Mouse (Mus musculus): ENCODE results near the gene Lax1. TPM values are rescaled to one million over a fixed set of nuclear protein-coding genes. Genes with fewer than 3 reads are reported as not detected.
"Not testable (repeated sequence)": the region's sequence is repeated elsewhere in the genome, so short reads cannot be mapped to it uniquely, and the experiment has no call there.

Gene Lax1
- total RNA-seq (2021), result under 1 TPM; 0.19 to 0.51 TPM
- long read RNA-seq, experiment 1, result 0 reads
- long read RNA-seq, experiment 2, result 0 reads

DNA sequence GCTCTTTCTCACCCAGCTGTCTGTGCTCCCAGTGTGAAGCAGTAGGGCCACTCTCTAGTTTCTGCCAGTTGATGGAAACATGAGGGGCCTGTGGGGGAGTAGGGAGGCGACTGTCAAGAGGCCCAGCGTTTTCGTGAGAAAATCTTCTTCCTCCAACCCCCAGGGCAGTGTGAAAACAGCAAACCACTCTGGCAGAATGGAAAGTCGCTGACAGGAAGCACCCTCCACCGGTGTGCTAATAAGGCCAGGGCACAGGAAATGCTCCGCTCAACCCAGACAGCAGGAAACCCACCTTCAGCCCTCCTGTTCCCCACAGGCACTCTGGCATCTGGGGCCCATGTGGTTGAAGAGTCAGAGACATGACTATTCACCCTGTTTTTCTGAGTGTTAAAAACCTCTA is at the start of gene Lax1:
Gene Lax1 (minus strand): TSS at position 212 of the 400 bp plus-strand sequence.
- DNase-seq, result no peak
- intact Hi-C loops (cut with DNase I), result no loop called here

DNA sequence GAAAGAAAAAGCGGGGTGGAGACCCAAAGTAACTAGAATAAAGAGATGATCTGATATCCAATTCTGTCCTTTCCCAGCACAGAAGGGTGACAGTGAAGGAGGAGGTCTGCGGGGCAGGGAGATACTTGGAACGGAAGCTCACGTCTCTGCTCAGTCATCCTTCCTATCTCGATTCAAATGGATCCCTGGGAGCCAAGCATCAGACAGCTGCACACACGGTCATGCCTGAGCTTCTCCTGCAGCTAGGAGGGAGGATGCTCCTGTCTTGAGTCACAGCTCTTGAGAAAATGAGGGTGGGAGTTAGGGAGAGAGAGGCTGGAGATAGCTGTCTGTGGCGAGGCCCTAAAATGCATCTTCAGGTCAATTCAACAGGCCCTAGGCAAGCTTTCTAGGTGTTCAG is 46.8 kb upstream of the Lax1 start:
- DNase-seq, result no peak

DNA sequence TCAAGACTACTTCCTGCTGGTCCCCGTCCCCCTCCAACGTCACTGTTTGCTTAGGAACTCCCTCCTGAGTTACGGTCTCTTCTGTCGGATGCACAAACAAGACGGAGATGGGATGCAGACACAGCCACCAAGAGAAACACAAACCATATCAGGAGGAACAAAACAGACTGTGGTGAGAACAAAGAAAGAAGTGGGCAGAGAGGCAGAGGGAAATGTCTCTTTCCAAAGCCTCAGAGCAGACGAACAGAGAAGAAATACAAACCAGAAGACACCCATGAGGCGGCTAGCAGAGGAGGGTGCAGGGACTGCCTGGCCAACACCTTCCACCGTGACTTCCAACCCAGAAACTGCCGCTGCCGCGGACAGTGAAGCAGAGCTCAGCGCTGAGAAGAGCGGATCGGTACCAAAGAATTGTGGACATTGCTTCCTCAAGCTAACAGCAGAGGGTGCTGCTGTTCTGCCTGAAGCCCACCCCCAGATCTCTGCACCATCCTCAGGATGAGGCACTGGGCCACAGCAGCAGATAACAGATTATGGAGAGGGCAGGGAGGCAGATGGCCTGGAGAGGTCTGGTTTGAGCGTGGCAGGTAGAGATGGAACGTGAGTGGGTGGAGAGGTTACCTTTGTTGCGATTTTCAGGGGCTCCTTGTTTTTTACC is 46.2 kb upstream of the Lax1 start:
- intact Hi-C loops (cut with DNase I), result loop anchor here (1.0 to 5.0 kb wide), 4 partner anchors 65 to 371 kb away; partner anchors contain the start of gene Atp2b4
- DNase-seq, result peak; percentile 64 to 75

More for the DNA sequence above, 46.8 kb upstream of the Lax1 start:
- intact Hi-C loops (cut with DNase I), result loop anchor here (1.0 to 5.0 kb wide), 4 partner anchors 64 to 371 kb away; partner anchors contain the start of gene Atp2b4

DNA sequence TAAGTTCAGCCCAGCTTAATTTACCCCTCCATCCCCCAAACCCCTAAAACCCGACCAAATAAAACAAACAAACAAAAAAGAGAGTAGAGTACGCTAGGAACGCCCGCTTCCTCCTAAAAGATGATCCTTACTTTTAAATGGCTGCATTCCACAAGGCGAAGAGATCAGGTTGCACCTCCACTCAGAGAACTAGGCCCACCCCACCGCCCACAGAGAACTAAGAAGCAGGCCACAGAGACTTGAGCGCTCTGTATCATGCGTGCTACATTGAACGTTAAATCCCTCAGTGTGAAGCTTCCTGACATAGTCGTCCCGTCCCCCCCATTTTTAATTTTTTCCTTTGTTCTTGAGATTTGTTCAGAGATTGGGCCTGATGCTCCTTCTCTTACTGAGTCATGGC is 42.9 kb upstream of the Lax1 start:
- intact Hi-C loops (cut with DNase I), result no loop called here

DNA sequence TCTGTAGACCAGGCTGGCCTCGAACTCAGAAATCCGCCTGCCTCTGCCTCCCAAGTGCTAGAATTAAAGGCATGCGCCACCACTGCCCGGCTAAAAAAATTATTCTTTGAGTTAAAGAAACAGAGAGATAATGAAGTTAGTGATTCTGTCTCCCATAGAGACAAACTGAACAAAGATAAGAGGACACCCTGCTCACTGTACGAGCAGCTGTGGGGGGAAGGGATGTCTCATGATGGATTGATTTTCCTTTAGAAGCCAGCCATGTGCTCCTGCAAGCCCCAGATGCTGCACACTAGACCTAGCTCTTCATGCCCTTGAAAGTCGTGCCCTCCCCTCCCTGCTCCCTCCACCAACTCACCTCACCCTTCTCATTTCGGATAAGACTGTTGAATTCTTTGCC is 38.4 kb upstream of the Lax1 start:
- no peak for DNase-seq
- intact Hi-C loops (cut with DNase I), result no loop called here

More for the DNA sequence above, 42.9 kb upstream of the Lax1 start:
- DNase-seq, result no peak

DNA sequence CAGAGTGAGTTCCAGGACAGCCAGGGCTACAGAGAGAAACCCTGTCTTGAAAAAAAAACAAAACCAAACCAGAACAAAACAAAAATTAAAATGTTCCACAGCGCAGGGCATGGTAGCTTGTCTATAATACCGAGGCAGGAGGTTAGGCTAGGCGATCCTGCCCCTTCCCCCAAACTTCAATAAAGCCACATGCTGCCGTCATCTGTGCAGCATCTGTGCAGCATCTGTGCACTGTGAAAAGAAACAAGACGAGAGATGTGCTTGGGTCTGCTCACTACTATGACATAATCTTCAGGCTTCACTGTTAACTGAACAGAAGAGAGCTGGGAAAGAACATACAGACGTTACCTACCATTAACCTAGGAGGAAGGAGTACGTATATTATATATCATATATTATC is 30.4 kb upstream of the Lax1 start:
- no peak for DNase-seq
- intact Hi-C loops (cut with DNase I), result no loop called here

DNA sequence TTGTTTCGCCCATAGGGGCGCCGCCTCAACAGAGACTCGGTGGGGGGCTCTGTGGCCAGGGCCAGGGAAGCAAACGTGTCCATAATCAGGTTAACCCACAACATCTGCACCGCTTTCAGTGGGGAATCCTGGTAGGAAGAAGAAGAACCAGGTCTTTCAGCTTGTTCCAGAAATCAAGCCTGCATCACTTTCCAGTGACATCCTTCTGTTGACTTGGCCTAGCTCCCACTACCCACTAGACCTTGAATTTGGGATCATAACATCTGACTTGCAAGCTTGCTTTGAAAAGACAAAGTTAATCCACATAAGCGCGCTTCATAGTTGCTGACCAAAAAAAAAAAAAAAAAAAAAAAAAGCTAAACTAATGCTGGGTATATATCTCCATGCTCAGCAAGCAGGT is 28.9 kb upstream of the Lax1 start:
- intact Hi-C loops (cut with DNase I), result loop anchor here (5.0 kb wide), 1 partner anchor 86 kb away; no protein-coding TSS in a partner anchor
- no peak for DNase-seq

DNA sequence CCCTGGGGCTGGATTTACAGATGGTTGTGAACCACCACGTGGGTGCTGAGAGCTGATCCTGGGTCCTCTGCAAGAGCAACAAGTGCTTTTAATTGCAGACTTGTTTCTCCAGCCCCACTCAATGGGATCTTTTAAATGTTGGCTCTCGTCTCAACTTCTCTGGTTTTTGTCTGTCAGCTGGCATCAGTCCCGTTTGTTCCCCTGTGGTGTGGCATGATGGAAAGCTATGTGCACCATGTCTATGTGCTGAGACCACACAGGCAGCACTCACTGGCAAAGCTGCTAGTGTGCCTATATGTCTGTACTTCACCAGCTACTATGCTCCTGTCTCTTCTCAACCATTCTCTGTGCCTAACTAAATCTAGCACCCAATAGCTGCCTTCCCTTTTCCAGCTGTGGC is 28.4 kb upstream of the Lax1 start:
- intact Hi-C loops (cut with DNase I), result loop anchor here (5.0 kb wide), 1 partner anchor 86 kb away; no protein-coding TSS in a partner anchor
- DNase-seq, result no peak

DNA sequence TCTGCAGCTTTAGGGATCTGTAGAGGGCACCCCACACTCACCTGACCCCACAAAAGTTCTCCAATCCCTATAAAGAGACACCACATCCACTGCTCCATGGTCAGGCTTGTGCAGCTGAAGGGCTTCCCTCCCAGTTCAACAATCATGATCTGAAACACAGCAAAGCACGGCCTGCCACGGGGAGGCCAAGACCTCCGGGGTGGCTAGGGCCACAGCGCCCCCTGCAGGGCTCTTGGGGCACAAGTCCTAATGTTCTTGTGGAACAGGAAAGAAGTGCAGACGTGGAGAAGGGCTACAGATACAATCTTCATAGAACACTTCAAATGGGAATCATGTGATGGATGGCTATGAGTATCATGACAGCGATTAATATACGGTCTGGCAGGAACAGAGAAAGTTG is 26.6 kb upstream of the Lax1 start:
- intact Hi-C loops (cut with DNase I), result loop anchor here (5.0 kb wide), 1 partner anchor 84 kb away; no protein-coding TSS in a partner anchor
- peak; percentile 55 to 74 for DNase-seq

DNA sequence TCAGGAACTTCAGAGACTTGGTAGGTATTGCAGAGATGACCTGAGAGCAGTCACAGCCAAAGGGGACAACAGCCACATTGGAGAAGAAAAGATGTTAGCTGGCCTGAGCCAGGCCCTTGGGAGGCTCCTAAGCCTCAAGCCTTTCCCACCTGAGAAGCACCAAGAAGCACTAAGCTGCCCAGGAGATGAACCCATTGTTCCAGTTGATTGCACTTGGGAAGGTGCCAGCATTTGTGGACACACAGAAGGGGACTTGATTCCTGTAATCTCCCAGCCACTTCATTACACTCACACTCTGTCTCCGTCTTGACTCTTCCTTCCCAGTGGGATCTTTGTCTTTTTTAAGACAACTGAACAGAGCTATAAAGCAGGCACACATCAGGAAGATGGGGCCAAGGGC is 25.3 kb upstream of the Lax1 start:
- intact Hi-C loops (cut with DNase I), result loop anchor here (5.0 kb wide), 1 partner anchor 83 kb away; no protein-coding TSS in a partner anchor
- no peak for DNase-seq

DNA sequence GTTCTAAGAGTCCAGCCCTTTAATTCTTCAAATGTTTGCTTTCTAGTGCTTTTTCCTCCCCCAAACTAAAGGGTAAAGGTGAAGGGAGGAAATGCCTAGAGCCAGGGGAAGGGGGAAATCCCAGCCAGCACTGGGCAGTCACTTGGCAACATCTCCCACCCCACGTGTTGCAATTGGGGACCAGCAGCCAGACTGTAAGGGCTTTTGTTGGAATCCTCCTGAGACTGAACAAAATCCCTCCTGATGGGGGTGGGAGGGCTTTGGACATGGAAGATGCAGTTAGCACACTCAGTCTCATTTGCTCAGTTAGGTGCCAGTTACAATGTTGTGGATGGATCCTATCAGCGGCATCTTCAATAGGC is 23.1 kb upstream of the Lax1 start:
- no peak for DNase-seq
- intact Hi-C loops (cut with DNase I), result loop anchor here (5.0 kb wide), 1 partner anchor 71 kb away; no protein-coding TSS in a partner anchor

DNA sequence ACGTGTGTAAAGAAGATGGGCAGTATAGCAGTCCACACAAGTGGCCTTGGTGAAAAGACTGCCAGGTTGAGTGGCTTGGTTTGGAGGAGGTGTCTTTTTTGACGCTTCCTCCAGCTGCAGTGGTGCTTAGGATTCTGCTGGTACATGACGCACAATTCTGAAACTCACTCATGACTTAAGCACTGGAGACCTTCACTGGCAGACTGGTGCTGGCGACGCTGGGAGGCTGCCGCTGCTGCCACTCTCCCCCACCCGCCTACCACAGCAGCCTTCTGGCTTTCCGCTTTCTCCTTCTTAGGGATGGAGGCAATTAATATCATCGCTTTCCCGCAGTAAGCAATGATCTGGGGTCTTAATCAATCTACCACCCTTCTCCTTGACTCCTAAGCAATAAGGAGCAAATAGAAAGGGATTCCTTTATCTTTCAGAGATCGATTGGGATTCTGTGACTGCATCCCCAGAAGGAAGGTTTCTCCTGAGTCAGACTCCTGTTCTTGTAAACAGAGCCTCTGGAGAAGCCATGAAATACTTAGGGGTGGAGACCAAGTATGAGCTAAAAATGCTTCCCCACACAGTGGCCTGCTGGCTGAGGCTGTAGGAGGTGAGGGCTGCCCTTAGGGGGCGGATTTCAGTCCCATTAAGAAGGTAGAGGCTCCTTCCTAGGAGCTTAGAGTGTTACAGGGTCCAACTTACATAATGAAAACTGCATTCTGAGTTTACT is 22.5 kb upstream of the Lax1 start:
- intact Hi-C loops (cut with DNase I), result loop anchor here (5.0 kb wide), 1 partner anchor 70 kb away; no protein-coding TSS in a partner anchor
- no peak for DNase-seq

DNA sequence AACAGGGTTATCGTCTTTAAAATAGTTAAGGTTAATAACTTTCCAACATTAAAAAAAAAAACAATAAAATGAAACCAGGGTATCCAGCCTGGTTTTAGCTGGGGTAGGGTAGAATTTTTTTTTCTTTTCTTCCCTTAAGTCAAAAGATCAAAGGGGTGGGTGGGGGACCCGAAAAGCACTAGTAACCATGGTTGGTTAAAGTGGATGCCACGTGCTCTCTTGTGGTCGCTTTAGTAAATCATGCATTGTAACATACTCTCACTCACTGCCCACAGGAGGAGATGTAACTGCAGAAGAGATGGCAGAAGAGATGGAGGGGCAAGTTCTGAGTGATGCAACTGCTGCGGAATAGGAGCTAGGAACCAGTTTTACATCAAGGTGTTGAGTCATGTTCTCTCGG is 21.5 kb upstream of the Lax1 start:
- intact Hi-C loops (cut with DNase I), result loop anchor here (5.0 kb wide), 1 partner anchor 69 kb away; no protein-coding TSS in a partner anchor

DNA sequence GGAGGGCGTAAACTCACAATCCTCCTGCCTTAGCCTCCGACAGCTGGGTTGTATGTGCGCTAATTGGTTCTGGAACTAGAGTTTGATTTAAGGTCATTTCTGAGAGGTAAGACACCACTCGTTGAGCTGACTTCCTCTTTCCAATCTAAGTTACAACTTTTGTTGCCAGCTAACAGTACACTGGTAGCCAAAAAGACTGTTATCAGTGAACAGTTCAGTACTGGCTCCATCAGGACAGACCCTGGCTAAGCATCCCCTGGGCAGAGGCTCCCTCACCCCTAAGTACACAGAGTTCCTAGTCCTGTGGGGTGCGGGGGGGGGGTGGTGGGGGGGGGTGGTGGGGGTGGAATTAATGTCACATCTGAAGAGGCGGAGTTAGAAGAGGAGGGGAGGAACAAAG is 21.0 kb upstream of the Lax1 start:
- DNase-seq, result no peak
- intact Hi-C loops (cut with DNase I), result loop anchor here (5.0 kb wide), 1 partner anchor 69 kb away; no protein-coding TSS in a partner anchor

More for the DNA sequence above, 21.5 kb upstream of the Lax1 start:
- no peak for DNase-seq

DNA sequence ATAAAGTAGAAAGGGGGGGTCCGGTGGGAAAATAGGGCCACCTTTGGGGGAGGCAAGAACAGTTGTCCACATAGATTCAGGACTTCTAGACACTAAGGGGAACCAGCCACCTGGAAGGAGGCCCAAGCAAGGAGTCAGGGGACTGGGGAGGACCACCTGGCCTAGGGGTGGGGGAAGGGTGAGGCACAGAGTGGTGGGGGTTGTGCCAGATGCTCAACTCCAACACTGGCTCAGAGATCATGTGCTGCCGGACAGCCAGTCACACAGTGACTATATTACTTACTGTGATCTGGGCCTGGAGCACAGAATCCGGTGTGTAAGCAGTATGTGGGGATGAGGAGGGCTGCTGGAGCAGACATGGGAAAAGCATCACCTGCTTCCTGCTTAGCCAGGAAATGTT is 19.4 kb upstream of the Lax1 start:
- intact Hi-C loops (cut with DNase I), result no loop called here
- no peak for DNase-seq

DNA sequence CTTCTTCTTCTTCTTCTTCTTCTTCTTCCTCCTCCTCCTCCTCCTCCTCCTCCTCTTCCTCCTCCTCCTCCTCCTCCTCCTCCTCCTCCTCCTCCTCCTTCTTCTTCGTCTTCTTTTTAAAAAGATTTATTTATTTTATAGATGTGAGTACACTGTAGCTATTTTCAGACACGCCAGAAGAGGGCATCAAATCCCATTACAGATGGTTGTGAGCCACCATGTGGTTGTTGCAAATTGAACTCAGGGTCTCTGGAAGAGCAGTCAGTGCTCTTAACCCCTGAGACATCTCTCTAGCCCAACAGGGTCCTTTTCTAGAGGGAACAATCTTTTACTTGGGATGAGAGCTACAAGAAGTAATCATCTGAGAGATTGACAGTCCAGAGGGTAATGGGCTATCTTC is 11.9 kb upstream of the Lax1 start:
- intact Hi-C loops (cut with DNase I), result not testable (repeated sequence)
- peak in 1 of 2 experiments; percentile 36 for DNase-seq

DNA sequence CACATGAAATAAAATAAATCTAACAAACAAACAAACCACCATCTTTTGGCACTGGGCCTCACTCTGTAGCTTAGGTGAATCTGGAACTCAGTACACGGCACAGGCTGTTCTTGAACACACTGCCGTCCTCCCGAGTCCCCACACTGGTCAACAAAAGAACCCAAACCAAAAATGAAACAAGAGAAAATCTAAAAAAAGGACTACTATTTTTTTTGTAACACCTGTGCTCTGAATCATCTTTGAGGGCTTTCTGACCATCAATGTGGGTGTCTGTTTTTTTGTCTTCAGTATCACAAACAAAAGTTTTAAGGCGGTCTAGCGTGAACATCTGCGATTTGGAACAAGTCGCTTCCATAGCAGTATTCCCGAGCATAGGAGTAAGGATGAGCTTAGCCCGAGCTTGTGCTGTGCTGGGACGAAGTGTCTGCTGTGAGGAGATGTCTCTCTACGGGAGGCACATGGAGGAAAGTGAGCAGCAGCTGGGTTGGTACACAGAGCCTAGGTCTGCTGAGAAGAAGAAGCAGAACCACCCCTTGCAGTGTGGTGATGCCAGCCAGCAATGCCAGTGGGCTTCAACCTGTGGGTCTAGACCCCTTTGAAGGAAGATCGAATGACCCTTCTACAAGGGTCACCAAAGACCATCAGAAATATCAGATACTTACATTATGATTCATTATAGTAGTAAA is 8.2 kb upstream of the Lax1 start:
- DNase-seq, result no peak
- intact Hi-C loops (cut with DNase I), result no loop called here

DNA sequence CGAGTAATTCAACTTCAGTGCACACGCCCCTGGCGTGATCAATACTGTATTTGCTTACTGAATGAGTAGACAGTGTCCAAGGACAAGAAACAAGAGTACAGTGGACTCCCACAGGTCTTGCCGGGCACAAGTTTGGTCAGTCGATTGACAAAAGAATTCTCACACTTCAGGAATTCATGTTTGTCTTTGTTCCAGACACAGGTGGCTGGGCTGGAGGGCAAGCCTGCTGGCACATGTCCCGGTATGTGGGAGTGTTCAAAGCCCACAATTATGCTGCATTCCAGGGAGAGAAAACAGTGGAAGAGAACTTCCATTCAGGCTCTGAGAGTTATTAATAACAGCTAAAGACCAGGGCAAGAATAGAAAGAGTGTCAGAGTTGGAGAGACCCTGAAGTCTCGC is 6.0 kb upstream of the Lax1 start:
- peak; percentile 42 to 69 for DNase-seq
- intact Hi-C loops (cut with DNase I), result no loop called here

DNA sequence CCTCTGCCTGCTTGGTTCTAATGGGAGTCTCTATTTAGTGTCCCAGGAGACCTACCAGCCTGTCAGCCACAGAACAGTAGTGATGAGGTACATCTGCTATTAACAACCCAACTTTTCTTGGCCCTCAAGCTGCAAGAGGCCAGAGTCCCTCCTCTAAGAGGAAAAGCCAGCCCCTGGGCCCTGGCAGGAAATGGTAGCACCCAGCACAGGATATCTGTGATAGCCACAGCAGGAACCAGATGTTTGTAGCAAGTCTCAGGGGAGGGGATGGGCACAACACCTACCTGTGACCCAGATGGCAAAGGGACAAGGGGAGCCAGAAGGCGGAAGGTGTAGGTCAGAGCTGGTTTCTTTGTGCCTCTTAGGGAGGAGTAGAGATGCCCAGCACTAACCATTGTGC is 5.0 kb upstream of the Lax1 start:
- intact Hi-C loops (cut with DNase I), result no loop called here
- DNase-seq, result peak; percentile 25 to 28

DNA sequence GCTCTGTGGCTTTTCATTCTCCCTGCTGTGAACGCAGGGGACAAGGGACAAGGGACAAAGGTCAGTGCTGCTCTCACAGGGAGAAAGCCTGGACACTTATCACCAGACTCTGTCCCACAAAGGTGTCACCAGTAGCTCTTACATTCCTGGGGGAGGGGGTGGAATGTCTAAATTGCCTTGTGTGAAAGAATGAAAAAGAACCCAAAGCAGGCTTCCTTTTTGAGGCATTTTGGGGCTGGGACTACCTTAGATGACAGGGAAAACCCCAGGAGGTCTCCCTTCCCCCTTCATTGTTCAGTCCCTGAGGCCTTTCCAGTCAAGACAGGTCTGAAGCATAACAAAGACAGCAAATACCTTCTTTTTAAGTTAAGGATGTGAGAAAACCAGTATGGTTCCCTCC is 4.4 kb upstream of the Lax1 start:
- intact Hi-C loops (cut with DNase I), result no loop called here
- DNase-seq, result no peak

All from heart, postnatal 14 days (tissue).